Mouse (Mus musculus) lung, postnatal 25 days (tissue): Measurements from ENCODE around the gene Washc2.
"Not testable (repeated sequence)": the region's sequence is repeated elsewhere in the genome, so short reads cannot be mapped to it uniquely, and the experiment has no call there.

Experiments used
- DNase-seq: peaks from one replicate; pipeline ENCODE4 v3.0.0; 2022; ENCODE audit warnings: low spot score

Gene Washc2

DNA sequence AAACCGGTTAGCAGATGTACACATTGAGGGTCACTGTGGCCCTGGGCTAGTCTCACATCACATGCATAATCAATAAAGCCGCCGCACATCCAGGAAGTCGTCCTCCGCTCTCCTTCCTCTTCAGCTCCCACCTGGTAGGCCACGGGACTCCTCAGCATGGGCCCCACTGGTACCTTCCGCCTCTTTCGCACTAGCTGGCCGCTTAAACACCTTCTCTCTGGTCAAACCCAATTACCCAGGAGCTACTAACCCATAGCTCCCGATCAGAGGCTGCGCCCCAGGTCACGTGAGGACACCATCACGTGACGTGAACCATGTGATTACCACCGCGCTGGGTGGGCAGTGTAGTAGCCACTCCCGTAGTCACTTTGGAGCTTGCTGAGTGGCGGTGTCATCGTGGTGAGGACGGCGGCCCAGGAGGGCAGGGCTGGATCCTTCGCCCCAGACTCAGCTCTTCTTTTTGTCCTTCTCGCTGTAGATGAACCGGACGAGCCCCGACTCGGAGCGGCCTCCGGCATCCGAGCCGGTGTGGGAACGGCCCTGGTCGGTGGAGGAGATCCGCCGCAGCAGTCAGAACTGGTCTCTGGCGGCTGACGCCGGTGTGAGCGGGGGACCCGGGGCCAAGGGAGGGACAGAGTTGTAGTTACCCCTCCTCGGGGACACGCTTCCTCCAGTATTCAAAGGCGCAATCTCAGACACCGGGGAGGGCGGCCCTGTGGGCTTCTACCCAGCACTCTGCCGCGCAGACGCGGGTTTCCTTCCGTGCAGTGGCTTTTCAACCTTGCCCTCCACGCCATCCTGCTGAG lies at the start of gene Washc2:
Washc2 (plus strand) TSS at position 310 of the 806 bp plus-strand sequence.
- peak; percentile 98 for DNase-seq

DNA sequence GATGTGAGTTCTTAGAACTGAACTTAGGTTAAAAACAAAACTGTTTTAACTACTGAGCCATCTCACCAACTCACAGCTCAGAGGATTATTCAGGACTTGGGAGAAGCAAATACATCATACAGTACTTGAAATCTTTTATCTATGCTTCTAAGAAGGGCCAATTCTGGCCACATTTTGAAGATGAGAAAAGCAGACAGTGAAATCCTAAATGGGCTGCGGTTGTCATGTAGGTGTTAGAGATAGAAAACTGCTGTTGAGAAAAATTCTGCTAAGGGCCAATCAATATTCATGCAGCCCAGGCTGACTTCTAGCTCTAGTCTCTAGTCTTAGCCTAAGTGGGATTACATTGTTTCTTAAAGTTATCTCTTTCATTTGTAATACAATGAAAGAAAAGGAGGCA lies 41.5 kb upstream of the Washc2 start:
- peak; percentile 33 for DNase-seq

DNA sequence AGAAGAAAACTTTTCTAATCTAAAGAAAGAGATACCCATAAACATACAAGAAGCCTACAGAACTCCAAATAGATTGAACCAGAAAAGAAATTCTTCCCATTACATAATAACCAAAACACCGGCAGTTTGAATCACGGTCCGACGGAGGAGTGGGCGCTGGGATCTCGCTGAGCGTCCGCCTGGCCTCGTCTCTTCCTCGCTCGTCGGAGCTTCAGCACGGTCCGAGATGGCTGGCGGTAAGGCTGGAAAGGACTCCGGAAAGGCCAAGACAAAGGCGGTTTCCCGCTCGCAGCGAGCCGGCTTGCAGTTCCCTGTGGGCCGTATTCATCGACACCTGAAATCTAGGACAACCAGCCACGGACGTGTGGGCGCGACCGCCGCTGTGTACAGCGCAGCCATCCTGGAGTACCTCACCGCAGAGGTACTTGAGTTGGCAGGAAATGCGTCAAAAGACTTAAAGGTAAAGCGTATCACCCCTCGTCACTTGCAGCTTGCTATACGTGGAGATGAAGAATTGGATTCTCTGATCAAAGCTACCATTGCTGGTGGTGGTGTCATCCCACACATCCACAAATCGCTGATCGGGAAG lies 34.2 kb upstream of the Washc2 start:
- DNase-seq = not testable (repeated sequence)

DNA sequence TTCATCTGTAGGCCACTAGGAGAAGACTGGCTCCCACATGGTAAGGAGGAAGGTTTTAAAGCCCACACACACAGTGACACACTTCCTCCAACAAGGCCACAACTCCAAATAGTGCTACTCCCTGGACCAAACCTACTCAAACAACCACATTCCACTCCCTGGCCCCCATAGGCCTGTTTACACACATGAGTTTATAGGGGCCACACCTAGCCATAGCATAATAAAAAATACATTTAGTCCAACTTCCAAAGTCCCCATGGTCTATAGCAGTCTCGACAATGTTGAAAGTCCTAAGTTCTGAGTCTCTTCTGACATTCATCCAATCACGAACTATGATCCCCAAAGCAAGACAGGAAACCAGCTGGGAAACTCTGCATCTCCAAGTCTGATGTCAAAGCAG lies 29.5 kb upstream of the Washc2 start:
- DNase-seq = no peak

DNA sequence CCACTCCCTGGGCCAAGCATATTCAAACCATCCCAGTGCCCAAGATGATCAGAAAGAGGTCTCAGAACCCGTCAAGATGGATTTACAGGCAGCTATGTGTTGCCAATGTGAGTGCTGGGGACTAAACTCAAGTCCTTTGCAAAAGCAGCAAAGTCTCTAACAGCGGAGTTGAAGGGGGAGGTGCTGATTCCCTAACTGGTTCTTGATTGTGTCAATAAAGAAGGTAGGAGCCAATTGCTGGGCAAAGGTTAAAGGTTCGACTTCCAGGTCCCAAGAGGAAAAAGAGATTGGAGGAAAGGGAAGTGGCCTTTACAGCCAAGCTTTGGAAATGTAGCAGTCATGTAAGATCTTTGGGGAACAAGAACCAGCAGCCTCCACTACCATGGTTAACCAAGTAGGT lies 27.1 kb upstream of the Washc2 start:
- no peak for DNase-seq

DNA sequence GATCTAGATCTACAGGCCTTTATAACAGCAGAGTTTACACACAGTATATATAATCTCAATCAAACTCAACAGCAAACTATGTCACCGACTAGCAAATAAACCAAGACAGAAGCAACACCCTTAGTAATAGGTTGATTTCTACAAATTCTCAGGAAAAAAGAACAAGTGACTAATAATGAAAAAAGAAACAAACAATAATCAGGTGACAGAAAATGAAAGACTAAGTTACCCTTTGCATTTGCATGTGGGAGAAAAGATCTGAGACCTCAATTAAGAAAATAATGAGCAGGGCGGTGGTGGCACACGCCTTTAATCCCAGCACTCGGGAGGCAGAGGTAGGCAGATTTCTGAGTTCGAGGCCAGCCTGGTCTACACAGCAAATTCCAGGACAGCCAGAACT lies 24.3 kb upstream of the Washc2 start:
- no peak for DNase-seq

DNA sequence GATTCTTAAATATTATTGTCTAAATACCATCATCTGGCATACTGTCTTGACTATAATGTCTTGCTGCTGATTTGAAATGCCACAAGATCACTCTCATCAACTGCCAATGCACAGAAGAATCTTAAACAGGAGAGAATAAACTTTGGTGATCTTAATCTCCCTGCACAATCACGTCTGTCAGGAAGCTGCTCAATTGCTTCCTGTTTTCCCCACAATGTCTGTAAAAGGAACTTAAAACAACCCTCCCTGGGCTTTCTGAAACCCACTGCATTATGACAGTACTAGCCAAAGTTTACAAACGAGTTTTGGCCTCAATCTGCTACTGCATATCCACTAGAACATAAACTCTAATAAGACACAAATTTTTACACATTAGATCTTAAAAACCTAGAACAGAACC lies 21.4 kb upstream of the Washc2 start:
- no peak for DNase-seq

DNA sequence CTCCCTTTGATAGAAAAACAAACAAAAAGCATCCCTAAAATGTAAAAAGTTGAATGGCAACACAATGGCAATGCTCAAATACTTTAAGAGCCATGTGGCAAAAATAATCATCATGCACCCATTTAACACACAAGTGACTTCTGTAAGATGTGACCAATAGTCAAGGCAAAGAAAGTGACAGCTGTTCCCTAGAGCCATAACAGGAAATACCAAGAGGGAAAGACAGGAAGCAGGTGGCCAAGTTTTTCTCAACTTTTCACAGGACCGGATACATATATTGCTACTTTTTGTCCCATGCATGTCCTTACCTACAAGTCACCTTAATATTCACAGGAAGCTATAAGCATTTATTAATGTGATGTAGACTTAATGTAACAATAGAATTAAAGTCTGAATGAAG lies 18.4 kb upstream of the Washc2 start:
- DNase-seq = no peak

DNA sequence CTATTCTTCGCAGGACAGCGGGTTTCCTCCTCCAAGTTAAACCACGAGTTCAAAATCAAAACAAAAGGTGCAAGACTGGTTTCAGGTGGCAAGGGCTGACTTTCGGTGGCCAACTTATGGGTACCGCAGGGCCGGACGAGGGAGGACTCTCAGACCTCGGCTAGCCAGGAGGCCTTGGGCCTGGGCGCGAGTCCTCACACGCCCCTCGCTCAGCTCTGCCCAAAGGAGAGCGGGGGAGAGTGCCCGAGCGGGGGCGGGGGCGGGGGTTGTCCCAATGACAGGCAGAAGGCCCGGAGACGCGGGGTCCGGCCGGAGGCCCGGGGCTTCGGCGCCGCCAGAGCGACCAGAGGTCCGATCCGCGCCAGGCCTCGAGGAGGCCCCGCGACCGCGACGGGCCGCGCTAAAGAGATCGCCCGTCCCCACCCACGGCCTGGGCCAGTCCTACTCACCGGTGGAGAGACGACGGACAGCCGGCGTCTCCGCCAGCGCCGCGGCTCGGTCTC lies 15.0 kb upstream of the Washc2 start:
- DNase-seq = peak; percentile 32

DNA sequence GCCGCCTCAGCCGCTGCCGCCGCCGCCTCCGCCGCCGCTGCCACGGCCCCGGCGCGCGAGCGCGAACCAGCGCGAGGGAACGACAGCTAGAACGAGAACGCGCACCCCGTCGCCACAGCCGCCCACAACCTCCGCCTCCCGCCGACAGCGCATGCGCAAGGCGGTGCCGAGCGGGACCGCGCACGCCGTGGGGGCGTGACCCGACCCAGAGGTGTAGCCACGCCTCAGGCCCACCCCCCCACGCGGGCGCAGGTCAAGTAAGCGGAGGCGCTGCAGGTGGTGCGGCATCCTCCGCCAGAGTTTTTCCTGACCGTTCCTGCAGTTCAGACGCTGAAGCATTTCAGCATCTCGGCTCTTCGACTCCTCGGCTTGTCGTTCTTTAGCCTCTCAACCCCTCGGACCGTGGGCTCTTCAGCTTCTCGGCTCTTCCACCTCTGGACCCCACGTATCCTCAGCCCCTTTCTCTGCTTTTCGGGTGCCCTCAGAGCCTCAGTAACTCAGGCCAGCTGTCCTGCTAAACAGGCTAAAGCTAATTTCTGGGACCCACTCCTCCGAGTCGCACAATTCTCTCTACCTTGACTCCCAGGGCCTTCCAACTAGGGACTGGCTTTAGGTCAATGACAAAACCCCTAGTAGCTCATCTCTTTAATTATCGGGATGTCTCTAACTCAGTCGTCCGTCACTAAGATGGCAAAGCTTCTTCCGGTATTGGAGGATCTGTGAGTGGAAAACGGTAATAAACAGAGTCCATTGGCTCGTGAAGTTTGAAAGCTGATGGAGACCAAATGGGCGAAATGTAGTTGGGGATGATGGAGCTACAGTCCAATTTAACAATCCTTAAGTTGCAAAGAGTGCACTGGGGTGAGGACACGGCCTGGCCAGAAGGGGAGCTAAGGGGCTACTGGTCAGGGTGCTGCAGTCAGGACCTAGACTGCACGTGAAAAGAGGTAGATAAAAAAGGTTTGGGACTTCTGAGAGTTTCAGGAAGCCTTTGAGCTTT lies 14.1 kb upstream of the Washc2 start, which contains the start of gene Tmcc1:
Tmcc1 (minus strand) TSS at position 93 of the 1,000 bp plus-strand sequence.
- peak; percentile 98 for DNase-seq

DNA sequence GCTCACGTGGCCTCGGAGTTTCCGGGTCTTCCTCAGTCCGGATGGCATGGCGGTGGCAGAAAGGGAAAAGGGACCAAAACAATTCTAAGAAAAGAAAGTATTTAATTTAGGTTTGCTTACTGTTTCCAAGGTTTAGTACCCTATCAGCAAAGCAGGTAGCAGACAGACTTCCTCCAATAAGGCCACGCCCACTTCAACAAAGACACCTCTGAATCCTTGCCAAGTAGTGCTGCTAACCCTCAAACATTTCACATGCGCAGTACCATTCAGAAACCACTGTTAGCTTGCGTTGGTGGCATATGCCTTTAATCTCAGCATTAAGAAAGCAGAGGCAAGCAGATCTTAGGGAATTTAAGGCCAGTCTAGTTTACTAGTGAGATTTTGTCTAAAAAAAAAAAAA lies 12.0 kb upstream of the Washc2 start:
- no peak for DNase-seq

DNA sequence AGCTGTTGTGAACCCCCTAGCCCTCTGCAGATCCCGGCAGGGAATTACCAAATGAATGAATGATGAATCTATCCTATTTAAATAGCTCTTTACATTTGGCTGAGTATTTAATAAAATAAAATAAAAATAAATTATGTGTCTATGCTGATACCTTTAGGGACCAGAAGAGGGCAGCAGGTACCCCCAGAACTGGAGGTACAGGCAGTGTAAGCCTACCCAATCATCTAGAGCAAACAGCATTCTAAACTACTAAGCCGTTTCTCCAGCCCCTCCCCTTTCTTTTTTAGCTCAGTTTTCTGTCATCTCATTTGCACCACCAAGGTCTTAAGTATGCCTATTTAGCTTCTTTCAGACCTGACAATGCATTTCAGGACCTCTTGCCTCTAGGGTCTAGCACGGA lies 9.7 kb upstream of the Washc2 start:
- DNase-seq = no peak

DNA sequence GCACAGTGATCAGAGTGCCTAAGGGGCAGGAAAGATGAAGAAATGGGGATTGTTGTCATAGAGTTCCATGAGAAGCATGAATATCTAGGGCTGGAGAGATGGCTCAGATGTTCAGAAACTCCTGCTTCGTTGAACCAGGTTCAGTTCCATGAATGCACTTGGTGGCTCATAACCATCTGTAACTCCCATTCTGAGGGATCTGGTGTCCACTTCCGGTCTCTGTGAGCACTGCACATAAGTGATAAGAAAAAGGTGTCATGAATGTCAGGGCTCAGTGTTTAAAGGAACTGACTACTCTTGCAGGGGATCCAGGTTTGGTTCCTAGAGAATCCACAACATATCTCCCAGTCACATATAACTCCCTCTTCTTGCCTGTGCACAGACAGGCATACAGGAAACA lies 8.2 kb upstream of the Washc2 start:
- no peak for DNase-seq

DNA sequence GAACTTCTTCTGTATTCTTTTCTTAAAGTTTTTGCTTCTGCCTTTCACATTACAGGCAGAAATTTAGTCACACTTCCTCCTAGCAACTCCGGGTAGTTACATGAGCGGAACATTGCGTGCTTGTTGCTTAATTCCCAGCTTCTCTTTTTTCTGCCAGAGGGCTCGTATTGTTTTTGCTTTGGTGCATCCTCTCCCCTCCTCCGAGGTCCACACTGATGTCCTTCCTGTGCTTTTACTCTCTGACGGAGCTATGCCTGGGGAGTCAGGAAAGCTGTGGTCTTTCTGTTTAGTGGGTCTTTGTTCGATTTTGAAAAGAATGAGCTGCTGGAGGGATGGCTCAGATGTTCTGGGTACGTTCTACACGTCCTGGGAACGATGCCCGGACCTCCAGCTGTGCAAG lies 19.9 kb downstream of the Washc2 start:
- peak; percentile 58 for DNase-seq

DNA sequence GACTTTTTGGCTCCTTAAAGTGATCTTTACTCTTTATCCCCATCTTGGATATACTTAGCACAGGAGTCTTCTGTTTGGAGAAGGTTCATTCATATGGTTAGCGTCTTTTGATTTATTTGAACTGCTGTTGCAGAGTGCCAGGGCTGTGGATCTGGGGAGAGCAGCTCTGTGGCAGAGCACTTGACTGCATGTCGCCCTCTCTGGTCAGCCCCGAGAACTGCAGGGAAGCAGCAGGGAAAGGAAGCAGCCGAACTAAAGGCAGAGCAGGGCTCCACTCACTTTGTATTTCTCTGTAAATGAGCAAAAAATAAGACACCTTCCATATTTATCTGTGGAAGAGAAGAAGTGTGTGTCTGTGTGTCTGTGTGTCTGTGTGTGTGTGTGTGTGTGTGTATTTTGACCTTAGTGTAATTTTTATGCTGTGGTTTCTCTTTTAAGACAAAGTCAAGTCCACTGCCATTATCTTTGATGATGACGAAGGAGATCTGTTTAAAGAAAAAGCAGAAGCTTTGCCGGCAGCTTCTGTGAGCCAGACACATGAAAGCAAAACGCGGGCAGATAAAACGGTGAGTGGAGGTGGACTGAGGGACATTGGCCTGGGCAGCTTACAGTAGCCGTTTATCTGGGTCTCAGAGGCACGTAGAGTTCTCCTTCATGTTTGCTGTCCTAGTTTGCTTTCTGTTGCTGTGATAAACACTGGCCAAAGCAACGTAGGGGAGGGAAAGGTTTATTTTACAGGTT lies 21.1 kb downstream of the Washc2 start:
- DNase-seq = peak; percentile 75

DNA sequence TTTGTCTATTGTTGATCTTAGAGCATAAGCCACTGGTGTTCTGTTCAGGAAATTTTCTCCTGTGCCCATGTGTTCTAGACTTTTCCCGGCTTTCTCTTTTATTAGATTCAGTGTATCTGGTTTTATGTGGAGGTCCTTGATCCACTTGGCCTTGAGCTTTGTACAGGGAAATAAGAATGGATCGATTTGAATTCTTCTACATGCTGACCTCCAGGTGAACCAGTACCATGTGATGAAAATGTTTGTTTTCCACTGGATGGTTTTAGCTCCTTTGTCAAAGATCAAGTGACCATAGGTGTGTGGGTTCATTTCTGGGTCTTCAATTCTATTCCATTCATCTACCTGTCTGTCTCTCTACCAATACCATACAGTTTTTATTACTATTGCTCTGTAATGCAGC lies 27.0 kb downstream of the Washc2 start:
- not testable (repeated sequence) for DNase-seq

DNA sequence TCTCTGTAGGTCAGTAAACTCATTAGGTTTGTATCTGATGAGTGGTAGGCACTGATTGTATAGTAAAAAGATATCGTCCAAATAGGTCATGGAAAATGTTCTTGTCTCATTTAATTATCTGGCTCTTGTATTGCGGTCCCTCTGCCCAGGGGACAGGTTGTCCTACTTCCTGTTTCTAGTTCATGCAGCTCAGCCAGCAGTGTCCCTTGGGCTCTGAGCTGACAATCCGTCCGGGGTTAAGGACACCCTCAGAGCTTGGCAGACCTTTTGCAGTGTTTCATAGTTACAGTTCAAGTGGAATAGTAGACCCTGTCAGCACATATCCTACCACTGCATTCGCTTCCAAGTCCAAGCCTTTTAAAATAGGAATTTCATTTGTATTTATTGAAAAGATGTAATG lies 27.5 kb downstream of the Washc2 start:
- DNase-seq = no peak

DNA sequence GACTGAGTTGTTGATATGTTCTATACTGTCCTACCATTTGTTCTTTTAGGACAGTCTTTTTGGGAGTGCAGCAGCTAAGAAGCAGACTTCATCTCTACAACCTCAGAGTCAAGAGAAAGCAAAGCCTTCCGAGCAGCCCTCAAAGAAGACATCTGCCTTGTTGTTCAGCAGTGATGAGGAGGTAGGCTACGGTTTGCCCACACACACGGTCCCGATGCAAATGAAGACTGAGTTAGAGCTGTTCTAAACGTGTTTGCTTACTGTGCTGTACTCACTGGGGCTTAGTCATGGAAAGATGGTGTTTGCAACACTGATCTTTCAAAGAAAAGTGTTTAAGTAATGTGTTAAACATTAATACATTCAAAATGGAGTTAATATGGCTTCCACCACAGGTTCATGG lies 30.2 kb downstream of the Washc2 start:
- DNase-seq = no peak

DNA sequence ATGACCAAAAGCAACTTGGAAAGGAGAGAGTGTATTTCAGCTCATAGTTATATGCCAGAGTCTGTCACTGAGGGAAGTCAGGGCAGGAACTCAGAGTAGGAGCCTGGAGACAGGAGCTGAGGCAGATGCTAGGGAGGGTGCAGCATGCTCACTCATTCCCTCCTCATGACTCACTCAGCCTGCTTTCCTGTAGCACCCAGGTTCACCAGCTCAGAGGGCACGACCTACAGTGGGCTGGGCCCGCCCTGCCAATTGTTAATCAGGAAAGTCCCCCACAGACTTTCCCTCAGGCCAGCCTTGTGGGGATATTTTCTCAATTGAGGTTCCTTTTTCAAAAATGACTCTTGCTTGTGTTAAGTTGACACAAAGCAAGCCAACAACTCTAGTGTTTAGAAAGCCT lies 32.5 kb downstream of the Washc2 start:
- DNase-seq = no peak

DNA sequence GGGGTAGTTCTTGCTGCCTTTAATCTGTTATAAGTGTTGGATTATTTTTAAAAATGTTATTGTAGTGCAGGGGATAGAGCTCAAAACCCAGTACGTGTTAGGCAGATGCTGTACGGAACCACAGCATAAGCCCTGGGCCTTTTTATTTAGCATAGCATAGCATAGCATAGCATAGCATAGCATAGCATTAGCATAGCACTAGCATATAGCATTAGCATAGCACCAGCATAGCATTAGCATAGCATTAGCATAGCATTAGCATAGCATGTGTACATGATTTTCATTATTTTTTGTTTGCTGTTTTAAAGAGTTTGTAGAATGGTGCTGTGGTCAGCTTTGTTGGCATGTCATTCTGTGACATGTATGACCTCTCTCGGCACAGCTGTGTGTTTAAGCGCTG lies 51.8 kb downstream of the Washc2 start:
- DNase-seq = no peak

DNA sequence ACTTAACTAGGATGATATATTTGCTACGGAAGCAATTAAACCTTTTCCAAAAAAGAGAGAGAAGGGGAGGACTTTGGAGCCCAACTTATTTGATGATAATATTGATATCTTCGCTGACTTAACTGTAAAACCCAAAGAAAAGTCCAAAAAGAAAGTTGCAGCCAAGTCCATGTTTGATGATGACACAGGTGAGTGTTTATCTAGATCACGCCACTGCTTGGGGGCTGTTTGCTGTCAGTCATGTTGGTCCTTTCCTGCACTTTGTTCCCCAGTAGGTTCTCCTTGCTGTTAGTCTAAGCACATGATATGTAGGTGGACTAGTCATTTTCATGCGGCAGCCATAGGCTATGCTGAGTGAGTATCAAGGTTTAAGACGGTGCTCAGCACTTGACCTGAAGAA lies 52.6 kb downstream of the Washc2 start:
- no peak for DNase-seq

DNA sequence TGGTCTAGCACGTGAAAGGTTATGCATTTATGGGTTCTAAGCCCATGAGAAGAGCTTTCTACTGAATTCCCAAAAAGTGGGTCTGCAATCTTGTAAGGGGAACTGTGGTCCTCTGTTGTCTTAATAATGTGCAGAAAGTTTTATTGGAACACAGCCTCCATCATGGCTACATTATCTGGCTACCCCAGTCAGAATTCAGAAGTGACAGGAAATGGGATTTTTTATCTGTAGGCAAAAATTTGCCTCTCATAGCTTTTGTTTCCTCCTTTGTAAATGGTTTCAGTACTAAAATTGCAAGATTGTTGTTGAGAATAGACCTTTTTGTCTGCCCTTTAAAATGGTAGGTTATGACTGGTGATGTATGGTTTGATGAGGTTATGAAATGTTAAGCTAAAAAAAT lies 55.0 kb downstream of the Washc2 start:
- no peak for DNase-seq
